Mouse (Mus musculus): Measurements from ENCODE around the gene Lgi2.

Gene Lgi2

DNA sequence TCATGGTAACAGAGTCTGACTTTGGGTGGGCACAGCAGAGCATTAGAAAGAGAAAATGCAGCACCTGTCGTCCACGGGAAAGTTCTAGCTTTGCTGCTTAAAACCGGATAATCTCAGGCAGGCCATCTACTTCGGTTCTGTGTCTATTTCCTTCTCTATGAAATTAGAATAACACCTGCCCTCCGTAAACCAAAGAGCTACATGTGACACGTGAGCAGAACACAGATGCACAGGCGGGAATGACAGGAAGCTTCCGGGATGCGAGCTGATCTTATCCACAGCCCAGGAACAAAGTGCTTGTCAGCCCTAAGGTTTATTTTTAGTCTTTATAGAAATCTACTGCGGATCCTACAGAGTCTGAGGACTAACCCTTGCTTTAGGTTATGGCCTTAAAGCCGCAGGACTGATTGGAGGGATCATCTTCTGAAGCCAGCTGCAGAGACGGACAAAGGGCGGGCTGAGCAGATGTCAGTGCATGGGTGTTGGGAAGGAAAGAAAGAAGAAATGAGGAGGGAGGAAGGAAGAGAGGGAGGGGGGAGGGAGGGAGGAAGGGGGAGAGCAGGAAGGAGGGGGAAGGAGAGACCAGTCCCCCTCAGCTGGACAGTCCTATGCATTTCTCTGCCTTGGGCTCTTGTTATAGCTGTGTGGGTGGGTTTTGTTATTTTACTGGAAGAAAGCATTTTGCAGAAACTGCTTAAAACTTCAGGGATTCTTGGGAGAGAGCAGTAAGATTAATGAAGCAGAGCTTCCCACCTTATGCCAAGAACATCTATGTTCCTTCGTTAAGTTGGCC, 31.3 kb downstream of the Lgi2 start:
- no peak for DNase-seq

DNA sequence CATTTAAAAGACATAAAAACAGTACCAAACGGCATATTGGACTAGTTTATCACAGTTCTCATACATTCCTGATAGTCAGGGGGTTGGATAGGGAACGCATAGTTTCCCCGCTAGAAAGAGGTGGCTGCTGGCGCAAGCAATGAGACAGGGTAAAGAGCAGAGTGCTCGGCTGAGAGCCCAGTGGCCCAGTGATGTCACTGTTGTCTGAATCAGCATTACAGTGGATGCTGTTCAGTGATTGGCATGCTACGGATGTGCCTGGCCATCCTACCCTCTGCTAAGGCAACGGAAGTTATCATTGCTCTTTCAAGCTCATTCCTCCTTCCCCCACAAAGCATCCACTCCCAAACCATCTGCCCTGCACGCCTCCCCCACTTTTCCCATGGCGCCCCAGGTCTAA, 32.6 kb downstream of the Lgi2 start:
- DNase-seq: no peak

DNA sequence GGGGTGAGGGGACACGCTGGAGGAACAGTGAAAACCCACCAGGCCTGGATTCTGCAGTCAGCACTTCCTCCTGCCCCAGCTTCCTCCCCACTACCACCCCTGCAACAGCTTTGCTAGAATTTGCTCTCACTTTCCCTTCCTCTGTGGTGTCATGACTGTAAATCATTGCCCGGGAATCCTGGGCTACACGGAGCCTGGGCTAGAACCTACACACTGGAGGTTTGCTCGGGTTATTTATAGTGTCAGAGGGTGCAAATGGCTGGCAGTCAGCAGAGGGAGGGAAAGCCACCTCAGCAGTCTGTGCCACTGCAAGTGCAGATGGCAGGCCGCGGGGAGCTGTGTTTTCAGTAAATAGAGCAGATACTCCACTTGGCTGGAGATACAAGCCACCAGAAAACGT, 37.7 kb downstream of the Lgi2 start:
- no peak for DNase-seq

DNA sequence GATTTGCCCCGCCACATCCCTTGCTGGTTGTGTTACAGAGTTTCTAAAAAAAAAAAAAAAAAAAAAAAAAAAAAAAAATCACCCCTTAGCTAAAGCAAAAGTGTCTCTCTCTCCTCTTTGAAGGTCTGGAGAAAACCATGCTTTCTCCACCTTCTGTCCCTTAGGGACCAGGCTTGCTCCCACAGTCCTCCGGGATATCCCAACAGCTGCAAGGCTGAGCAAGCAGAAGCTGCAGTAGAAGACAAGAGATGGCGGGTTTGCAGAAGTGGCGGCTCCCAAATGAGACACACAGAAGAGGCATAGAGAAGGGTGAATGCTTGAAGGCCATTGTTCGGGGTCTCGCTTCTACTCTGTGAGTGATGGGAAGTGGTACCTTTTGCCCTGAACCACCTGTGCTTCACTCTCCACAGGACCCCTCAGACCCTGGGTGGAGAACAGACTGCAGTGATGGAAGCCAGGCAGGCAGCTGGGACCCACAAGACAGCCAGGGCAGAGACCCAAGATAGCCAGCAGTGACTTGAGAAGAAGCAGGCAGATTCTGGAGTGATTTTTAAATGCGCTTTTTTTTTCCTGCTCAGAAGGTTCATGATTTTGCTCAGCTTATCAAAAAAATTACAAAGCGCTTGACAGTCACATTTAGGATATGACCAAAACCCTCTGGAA, 39.8 kb downstream of the Lgi2 start:
- no peak for DNase-seq

DNA sequence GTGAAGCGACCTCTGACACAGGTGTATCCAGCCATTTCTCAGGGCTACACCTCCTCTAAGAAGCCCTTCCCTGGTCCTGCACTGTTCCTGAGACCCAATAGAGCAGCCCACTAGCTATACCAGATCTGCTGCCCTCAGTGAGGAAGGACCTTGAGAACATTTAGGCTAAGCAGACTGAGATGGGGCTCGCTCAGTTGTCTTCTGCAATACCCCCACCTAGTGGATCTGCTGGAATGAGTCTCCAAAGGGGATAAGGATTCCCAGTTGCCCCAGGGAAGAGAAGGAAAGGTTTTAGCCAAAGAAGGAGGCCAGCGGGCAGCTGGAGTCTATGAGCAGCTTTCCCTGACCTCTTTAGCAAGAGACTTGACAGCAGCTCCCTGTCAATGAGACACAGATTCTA, 42.1 kb downstream of the Lgi2 start:
- peak; percentile 45 to 64 for DNase-seq

DNA sequence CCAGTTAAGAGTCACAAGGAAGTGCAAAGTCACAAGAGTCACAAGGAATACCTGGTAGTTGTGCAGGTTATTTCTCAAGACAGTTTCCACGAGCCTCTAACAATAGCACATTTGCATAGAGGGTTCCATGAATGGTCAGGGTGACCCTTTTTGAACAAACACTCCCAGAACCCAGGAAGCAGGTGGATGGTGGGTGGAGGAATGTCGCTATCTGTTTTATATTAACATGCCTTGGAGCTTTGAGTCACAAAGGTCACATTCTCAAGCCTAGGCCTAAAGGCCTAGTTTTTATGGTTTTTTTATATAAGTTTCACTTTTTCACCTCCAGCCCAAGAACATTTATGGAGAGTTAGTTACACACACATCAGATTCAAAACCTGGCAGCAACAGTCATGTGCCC, 46.3 kb downstream of the Lgi2 start:
- no peak for DNase-seq

DNA sequence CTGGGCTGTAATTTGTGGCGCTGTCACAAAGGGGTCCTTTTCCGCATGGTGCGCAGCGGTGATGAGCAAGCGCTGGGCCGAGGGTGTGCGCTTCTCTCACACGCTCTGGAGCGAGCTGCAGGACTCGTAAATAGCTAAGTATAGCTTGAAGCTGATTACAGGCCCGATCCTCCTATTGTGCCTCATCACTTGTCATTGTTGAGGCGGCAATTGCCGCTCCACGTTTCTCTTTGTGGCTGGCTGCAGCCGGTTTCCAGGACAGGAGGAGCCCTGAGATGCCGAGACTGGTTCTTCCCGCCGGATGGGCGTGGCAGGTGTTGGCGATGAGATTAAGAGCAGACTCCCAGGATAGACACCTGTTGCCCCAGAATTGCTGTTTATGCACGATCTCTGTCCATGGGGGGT, 50.2 kb downstream of the Lgi2 start:
- DNase-seq: no peak

DNA sequence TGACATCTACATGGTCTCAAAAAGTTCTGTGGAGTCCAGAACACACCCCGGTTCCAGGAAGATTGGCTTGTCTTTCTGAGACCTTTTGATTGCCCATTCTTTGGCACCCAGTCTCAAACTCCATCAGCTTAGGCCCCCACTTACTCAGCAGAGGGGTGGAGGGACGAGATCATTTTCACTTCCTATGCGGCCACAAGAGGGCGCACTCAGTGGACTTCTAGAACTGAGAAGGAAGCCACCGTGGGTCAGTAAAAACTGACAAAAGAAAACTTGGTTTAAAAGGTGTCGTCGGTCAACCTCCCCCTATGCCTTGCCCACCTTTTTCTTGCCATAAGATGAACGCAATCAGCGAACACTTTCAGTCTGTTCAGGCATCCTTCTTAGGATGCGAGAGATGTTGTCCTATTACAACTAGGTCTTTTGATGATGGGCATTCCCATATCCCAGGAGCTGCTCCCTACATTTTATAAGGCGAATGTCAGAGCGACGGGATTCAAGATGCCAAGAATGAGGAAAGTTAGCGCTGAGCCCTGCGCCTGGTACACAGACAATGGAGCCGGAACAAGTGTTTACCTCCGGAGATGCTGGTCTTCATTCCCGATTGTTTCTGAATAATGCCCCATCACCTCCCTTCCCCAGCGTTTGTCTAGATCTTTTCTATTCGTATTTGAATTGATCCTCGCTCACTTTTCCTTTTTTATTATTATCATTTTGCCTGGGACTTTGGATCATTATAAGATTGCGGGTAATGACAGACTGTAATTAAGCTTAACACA, 50.8 kb downstream of the Lgi2 start:
- DNase-seq: peak; percentile 86

DNA sequence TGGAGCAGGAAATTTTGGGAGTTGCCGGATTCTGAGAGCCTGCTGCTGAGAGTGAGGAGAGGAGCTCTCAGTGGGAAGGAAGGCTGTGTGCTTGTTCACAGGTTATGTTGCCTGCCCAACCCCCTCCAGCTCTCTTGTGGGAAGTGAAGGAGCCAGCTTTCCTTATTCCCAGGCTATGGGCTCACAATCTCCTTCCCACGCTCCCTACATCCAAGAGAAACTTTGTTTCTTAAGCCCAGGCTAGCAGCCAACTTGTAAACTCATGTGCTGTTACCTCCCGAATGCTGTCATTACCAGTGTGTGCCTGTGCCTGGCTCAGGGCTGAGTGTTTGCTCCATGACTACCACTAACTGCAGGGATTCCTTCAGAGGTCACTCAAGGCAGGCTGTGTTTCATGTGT, 55.2 kb downstream of the Lgi2 start:
- no peak for DNase-seq

DNA sequence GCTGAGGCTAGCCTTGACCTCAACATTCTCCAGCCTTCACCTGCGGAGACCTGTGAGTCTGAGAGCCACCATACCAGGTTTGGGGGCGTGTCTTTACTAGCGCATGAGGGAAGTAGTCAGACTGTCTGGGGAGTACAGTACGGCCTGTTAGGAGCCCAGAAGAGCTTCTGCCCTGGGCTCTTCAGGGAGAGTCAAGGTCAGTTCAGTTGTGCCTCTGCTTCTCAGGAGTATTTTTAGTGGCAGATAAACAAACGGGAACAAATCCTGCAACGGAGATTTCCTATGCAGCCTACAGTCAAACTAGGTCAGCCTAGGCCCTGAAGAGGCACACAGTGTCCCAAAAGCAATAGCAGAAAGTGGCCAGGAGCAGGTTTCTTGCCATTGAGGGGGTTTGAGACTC, 56.8 kb downstream of the Lgi2 start:
- DNase-seq: no peak

DNA sequence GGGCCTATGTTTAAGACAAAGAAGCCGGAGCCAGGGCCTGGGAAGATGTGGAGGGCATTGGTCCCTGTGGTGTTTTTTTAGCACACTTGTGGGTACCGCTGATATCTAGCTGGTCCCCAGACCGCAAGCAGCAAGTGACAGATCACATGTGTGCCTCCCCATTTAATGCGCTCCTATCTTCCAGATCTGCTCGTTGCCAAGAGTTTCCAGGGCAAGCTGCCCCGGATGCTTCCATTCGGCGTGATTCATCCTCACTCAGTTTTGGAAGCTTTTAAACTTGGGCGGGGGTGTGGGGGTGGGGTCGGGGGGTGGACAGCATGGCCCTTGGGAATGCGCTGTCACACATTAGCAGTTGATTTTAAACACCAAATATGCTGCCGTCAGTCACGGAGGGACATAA, 61.6 kb downstream of the Lgi2 start:
- no peak for DNase-seq

DNA sequence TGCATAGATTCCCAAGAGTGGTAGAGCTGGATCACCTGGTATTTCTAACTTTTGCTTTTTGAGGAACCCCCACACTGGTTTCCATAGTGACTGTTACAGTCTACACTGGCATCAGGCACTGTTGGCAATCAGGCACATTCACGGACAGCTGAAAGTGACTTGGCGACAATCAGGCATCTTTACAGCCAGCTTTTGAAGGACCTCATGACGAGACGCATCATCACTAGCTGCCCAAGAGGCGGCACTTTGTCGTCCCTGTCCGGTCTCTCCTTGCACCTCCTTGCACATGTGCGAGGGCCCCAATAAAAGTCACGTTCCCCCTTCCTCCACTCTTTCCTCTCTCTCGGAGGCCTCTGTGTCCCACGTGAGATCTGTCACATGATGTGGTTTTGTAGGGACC, 62.1 kb downstream of the Lgi2 start:
- DNase-seq: no peak

DNA sequence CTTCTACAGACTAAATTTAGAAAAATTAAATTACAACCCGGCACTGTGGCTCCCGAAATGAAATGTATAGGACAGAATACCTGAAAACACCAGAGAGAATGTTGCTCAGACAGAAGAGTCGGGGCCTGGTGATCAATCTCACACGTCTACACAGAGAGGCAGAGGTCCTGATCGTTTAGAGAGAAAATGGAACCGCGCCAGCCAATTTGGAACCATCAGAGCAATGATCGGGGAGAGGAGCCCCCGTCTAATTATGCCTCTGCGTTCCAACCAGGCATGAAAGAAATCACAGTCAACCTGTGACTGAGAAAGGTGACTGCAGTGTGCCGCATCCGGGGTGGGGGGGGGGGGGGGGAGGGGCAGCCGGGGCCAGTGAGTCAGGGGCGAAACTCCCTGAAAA, 70.6 kb downstream of the Lgi2 start:
- DNase-seq: no peak

DNA sequence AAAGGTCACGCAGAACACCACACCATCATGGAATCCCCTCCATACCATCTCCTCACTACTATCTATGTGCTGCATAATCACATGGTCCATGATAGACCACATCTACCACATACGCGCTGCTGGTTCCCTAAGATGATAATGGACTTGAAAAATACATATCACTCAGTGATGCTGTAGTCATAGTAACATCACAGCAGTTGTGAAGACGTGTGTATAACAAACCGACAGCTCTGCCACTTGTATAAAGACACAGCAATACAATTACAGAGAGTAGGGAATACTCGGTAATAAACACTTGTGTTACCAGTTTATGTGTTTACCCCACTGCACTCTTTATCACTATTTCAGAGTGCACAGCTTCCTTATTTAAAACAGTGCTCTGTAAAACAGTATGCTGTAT, 74.8 kb downstream of the Lgi2 start:
- DNase-seq: no peak

DNA sequence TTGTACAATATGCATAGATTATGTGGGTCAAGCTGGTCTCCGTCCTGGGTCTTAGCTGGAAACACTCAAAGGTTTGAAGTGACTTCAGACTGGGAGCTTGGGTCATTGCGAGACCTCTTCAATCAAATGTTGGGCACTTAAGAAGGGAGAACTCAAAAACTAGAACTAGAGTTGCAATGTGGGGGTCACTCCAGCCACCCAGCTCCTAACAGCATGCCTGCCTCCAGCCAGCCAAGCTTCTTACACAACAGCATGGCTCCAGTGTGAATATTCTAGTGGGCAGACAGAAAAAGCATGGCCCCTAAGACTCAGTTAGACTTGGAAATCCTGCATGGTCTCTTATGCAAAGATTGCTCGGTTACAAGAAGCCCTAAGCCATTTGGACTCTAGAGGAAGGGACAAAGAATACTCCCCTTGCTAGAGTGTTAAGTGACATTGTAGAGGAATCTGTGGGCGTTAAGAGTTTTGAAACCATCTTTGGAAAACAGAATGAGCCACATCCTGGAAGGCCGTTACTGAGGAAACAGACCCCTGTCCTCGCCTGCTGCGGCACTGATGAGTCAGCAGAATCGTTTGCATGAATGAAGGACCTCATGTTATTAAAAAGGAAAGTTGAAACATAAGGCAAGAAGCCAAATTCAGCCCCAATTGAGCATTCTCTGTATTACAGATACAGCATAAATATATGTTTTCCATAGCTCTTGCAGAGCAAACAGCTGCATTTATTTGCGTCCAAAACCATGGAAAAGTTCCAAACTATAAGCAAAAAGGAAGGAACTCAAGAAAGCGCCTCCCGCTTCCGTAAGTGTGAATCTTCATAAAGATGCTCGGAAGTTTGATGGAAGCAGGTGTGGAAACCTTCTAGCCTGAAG, 78.5 kb downstream of the Lgi2 start:
- no peak for DNase-seq

Data from kidney, postnatal 4 days (tissue).